Mouse (Mus musculus) limb, embryonic 11.5 days (tissue): ENCODE results near the gene Chst7. TPM values are rescaled to one million over a fixed set of nuclear protein-coding genes. Genes with fewer than 3 reads are reported as not detected.

Experiments used
- ATAC-seq: fragments of 200-750 bp; cut with Nextera tagmentation; 2 replicates; pipeline ENCODE4 v1.8.0; 2017; ENCODE audit warnings: low read depth; ENCODE audit not compliant: insufficient number of reproducible peaks, low FRiP score, low TSS enrichment
- DNase-seq: peaks from one replicate; pipeline ENCODE4 v3.0.0-alpha.2; 2015; ENCODE audit warnings: low spot score
- H3K27ac ChIP-seq: fragments of 300-500 bp; sonication (generic); replicated peaks from 2 replicates; pipeline ENCODE4 v1.5.1; 2014; ENCODE audit warnings: low read depth, mild to moderate bottlenecking, low read length
- H3K27me3 ChIP-seq: fragments of 300-500 bp; sonication (generic); 2 replicates; pipeline ENCODE4 v1.6.1; 2014; ENCODE audit warnings: mild to moderate bottlenecking, low read length, mixed read lengths; ENCODE audit not compliant: control insufficient read depth, insufficient read depth
- H3K36me3 ChIP-seq: fragments of 300-500 bp; sonication (generic); 2 replicates; pipeline ENCODE4 v1.6.1; 2014; ENCODE audit warnings: mild to moderate bottlenecking, low read length, moderate library complexity, mixed read lengths; ENCODE audit not compliant: control insufficient read depth, insufficient read depth
- H3K4me1 ChIP-seq: fragments of 300-500 bp; sonication (generic); 2 replicates; pipeline ENCODE4 v1.6.1; 2014; ENCODE audit warnings: low read length, mixed read lengths; ENCODE audit not compliant: control insufficient read depth, insufficient read depth
- H3K4me2 ChIP-seq: fragments of 300-500 bp; sonication (generic); 2 replicates; pipeline ENCODE4 v1.6.1; 2014; ENCODE audit warnings: low read depth, mild to moderate bottlenecking, moderate library complexity; ENCODE audit not compliant: severe bottlenecking
- H3K4me3 ChIP-seq: fragments of 300-500 bp; sonication (generic); 2 replicates; pipeline ENCODE4 v1.5.1; 2014; ENCODE audit warnings: low read depth, low read length
- H3K9ac ChIP-seq: fragments of 300-500 bp; sonication (generic); 2 replicates; pipeline ENCODE4 v1.6.1; 2014; ENCODE audit warnings: mild to moderate bottlenecking, low read length
- H3K9me3 ChIP-seq: fragments of 300-500 bp; sonication (generic); 2 replicates; pipeline ENCODE4 v1.6.1; 2016; ENCODE audit warnings: low read length; ENCODE audit not compliant: control insufficient read depth
- WGBS: fragments of 180-500 bp; shearing (Covaris S2); extraction: QIAGEN DNeasy Blood & Tissue Kit; methylation state at CpG from one replicate; pipeline ENCODE4 v1.1.7; 2014; 5-methylcytosine and 5-hydroxymethylcytosine counted together
- polyA plus RNA-seq: library from polyadenylated mRNA; unstranded; fragments of >200 nt; fragmentation: Nextera tagmentation; extraction: Ambion mirVana; gene quantifications from 2 replicates; pipeline ENCODE4 v1.2.1, GENCODE M21; 2014

The Chst7 gene
- polyA plus RNA-seq, 1 experiment from 2014 or later = 1.3 TPM

DNA sequence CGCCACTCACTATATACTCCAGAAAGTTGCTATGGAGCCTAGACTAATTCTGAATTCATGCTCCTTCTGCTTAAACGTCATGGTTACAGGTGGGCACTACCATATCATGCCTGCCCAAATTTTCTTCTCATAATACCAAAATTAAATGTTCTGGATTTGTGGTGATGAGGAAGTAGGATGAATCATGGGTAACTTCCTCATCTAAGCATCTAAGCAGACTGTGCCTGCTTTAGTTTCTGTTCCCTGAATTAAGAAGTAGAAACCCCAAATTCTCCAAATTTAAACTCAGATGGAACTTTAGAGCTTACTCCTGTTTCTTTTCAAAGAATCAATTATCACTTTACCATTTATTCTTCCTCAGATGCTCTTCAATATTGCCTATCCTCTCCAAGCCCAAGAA is 58.4 kb downstream of the Chst7 start:
- ATAC-seq (no peak), DNase-seq (no peak)
- Histone ChIP-seq H3K36me3 (no peaks in the 10 kb centered on the region), H3K27me3 (no peaks in the 10 kb centered on the region), H3K4me2 (no peak overlapping the region), H3K9ac (no peak overlapping the region), H3K4me1 (no peaks in the 10 kb centered on the region), H3K27ac (no peak overlapping the region), H3K4me3 (no peak overlapping the region), H3K9me3 (no peaks in the 10 kb centered on the region)
- 66% methylated on average over 2 of the region's 2 CpGs for WGBS

DNA sequence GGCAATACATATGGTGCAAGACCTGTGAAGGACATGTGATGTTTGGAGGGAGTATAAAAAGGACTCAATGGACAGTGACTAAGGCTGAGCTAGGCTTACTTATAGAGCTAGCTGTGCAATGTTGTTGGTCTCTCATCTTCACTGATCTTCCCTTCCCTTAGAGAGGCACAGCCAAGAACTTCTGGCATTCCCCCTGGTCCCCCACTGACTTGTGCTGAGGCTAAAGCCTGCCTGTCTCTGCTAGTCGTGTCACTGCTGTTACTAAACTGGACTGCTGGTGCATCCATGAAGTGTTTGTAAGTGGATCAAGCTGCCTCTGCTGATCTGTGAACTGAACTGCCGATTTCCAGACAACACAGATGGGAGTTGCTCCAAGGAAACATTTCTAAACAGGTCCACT is 66.1 kb downstream of the Chst7 start:
- DNase-seq = no peak
- Histone ChIP-seq H3K4me2 (no peak overlapping the region), H3K4me3 (no peak overlapping the region), H3K36me3 (no peaks in the 10 kb centered on the region), H3K9ac (no peak overlapping the region), H3K9me3 (no peaks in the 10 kb centered on the region), H3K27me3 (no peaks in the 10 kb centered on the region), H3K4me1 (no peaks in the 10 kb centered on the region), H3K27ac (no peak overlapping the region)
- no peak for ATAC-seq
- WGBS = 73% methylated on average over 2 of the region's 2 CpGs

- H3K4me1 ChIP-seq = no peaks in the 10 kb centered on the region
- no peaks in the 10 kb centered on the region for H3K36me3 ChIP-seq
- no peaks in the 10 kb centered on the region for H3K27me3 ChIP-seq
- no peak overlapping the region for H3K27ac ChIP-seq
- H3K4me2 ChIP-seq = no peak overlapping the region
- no peak overlapping the region for H3K9ac ChIP-seq
- H3K9me3 ChIP-seq = no peaks in the 10 kb centered on the region
- ATAC-seq (no peak), DNase-seq (no peak)
- H3K4me3 ChIP-seq = no peak overlapping the region
Measured at GRCm38 (mm10) chrX:20128951-20129350, 69.6 kb downstream of the Chst7 start.

GRCm38 (mm10) chrX:20129466-20129865 is 70.1 kb downstream of the Chst7 start:
- Histone ChIP-seq H3K36me3 (no peaks in the 10 kb centered on the region), H3K27ac (no peak overlapping the region), H3K9ac (no peak overlapping the region), H3K9me3 (no peaks in the 10 kb centered on the region), H3K27me3 (no peaks in the 10 kb centered on the region), H3K4me1 (no peaks in the 10 kb centered on the region), H3K4me3 (no peak overlapping the region), H3K4me2 (no peak overlapping the region)
- ATAC-seq (no peak), DNase-seq (no peak)
- WGBS = 81% methylated on average over 1 of the region's 1 CpGs

Other genes starting within 250 kb of the Chst7 start
- gene Slc9a7, start 232.2 kb downstream of the Chst7 start, polyA plus RNA-seq = 0.47 and 0.96 TPM in 2 replicates